Mouse (Mus musculus): ENCODE measurements around the gene Lig1. TPM values are rescaled to one million over a fixed set of nuclear protein-coding genes. Genes with fewer than 3 reads are reported as not detected.
"Not testable (repeated sequence)": the region's sequence is repeated elsewhere in the genome, so short reads cannot be mapped to it uniquely, and the experiment has no call there.

The Lig1 gene
- polyA plus RNA-seq, 1 experiment from 2014 or later: 137 TPM

DNA sequence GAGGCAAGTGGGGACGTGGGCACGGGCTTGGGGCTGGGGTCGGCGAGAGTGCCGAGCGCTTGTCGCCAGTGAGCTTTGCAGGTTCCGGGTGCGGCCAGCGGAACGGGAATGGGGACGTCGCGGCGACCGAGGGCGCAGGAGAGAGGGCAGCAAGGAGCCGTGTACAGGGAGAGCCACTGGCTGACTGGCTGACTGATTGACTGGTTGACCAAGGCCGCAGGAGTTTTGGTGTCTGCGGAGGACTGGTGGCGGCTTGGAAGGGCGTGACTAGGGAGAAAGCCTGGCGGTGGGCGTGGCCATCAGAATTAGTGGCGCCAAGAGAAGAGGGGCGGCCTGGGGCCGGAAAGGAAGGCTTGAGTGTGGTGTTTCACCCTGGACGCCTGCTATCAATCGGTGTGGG lies 1.9 kb downstream of the Lig1 start:
- H3K36me3 ChIP-seq (ENCODE audit: control insufficient read depth, insufficient read depth, low read length): peaks cover 15% of the 10 kb centered on the region
- H3K4me3 ChIP-seq (ENCODE audit: low read depth, low read length): peak overlapping the region; percentile 60
- H3K9ac ChIP-seq (ENCODE audit: low read length): peak overlapping the region; percentile 82; the same call in 1 of the 2 replicates
- not testable (repeated sequence) for H3K4me1 ChIP-seq (ENCODE audit: control insufficient read depth, insufficient read depth, low read length); H3K27me3 ChIP-seq (ENCODE audit: control insufficient read depth, insufficient read depth, low read length); H3K9me3 ChIP-seq (ENCODE audit: control insufficient read depth, low read length); H3K27ac ChIP-seq (ENCODE audit: low read depth, low read length)
- peak overlapping the region; percentile 69; the same call in 1 of the 2 replicates for H3K4me2 ChIP-seq
- peak; percentile 78 for ATAC-seq (ENCODE audit: low FRiP score)
- 2% methylated on average over 10 of the region's 29 CpGs for WGBS
- peak; percentile 82 for DNase-seq (ENCODE audit: low spot score, missing footprints)

GRCm38 (mm10) chr7:13288621-13289020 lies 11.5 kb downstream of the Lig1 start:
- WGBS: 51% methylated on average over 5 of the region's 5 CpGs
- DNase-seq (ENCODE audit: low spot score, missing footprints): peak; percentile 90
- H3K4me1 ChIP-seq (ENCODE audit: control insufficient read depth, insufficient read depth, low read length): no peaks in the 10 kb centered on the region

DNA sequence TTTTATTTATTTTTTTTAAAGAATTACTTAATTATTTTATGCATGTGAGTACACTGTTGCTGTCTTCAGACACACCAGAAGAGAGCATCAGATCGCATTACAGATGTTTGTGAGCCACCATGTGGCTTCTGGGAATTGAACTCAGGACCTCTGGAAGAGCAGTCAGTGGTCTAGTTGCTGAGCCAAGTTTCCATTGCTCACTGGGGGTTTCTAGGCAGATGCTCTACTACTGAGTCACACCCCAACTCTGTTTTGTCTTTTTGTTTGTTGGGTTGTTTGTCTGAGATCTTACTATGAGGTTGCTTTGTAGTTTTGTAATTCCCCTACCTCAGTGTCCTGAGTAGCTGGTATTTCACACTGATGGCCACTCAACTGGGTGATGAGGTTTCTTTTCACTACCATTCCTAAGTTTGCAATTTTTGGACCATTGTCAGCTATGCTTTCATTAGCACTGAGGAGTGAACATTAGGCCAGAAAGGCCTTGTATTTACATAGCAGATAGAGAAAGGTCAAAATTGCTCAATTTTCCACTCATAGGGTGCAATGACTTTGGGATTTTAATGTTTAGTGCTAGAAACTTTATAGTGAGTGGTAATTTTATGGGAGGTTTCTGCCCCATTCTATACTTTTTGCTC lies 13.1 kb downstream of the Lig1 start:
- Histone ChIP-seq H3K4me1 (ENCODE audit: control insufficient read depth, insufficient read depth, low read length) (no peaks in the 10 kb centered on the region), H3K4me3 (ENCODE audit: low read depth, low read length) (no peak overlapping the region), H3K27ac (ENCODE audit: low read depth, low read length) (no peak overlapping the region), H3K9me3 (ENCODE audit: control insufficient read depth, low read length) (no peaks in the 10 kb centered on the region), H3K4me2 (no peak overlapping the region), H3K36me3 (ENCODE audit: control insufficient read depth, insufficient read depth, low read length) (peaks cover 31% of the 10 kb centered on the region; the same call in 1 of the 2 replicates), H3K27me3 (ENCODE audit: control insufficient read depth, insufficient read depth, low read length) (no peaks in the 10 kb centered on the region), H3K9ac (ENCODE audit: low read length) (no peak overlapping the region)
- DNase-seq (ENCODE audit: low spot score, missing footprints) (no peak), ATAC-seq (ENCODE audit: low FRiP score) (no peak)
- 91% methylated on average over 1 of the region's 1 CpGs for WGBS

More at GRCm38 (mm10) chr7:13288621-13289020, 11.5 kb downstream of the Lig1 start:
- peak; percentile 82 for ATAC-seq (ENCODE audit: low FRiP score)
- no peak overlapping the region for H3K4me2 ChIP-seq
- no peak overlapping the region for H3K9ac ChIP-seq (ENCODE audit: low read length)
- peaks cover 29% of the 10 kb centered on the region for H3K36me3 ChIP-seq (ENCODE audit: control insufficient read depth, insufficient read depth, low read length)
- H3K27me3 ChIP-seq (ENCODE audit: control insufficient read depth, insufficient read depth, low read length): no peaks in the 10 kb centered on the region
- no peak overlapping the region for H3K4me3 ChIP-seq (ENCODE audit: low read depth, low read length)
- no peak overlapping the region for H3K27ac ChIP-seq (ENCODE audit: low read depth, low read length)
- H3K9me3 ChIP-seq (ENCODE audit: control insufficient read depth, low read length): no peaks in the 10 kb centered on the region

GRCm38 (mm10) chr7:13291370-13291769 lies 14.3 kb downstream of the Lig1 start:
- Histone ChIP-seq H3K36me3 (ENCODE audit: control insufficient read depth, insufficient read depth, low read length) (peaks cover 36% of the 10 kb centered on the region; the same call in 1 of the 2 replicates), H3K9ac (ENCODE audit: low read length) (no peak overlapping the region), H3K9me3 (ENCODE audit: control insufficient read depth, low read length) (no peaks in the 10 kb centered on the region), H3K4me3 (ENCODE audit: low read depth, low read length) (no peak overlapping the region), H3K4me2 (no peak overlapping the region), H3K4me1 (ENCODE audit: control insufficient read depth, insufficient read depth, low read length) (no peaks in the 10 kb centered on the region), H3K27ac (ENCODE audit: low read depth, low read length) (no peak overlapping the region), H3K27me3 (ENCODE audit: control insufficient read depth, insufficient read depth, low read length) (no peaks in the 10 kb centered on the region)
- DNase-seq (ENCODE audit: low spot score, missing footprints): no peak
- no peak for ATAC-seq (ENCODE audit: low FRiP score)
- 94% methylated on average over 2 of the region's 2 CpGs for WGBS

- no peaks in the 10 kb centered on the region for H3K27me3 ChIP-seq (ENCODE audit: control insufficient read depth, insufficient read depth, low read length)
- H3K9me3 ChIP-seq (ENCODE audit: control insufficient read depth, low read length): no peaks in the 10 kb centered on the region
- H3K27ac ChIP-seq (ENCODE audit: low read depth, low read length): no peak overlapping the region
- H3K9ac ChIP-seq (ENCODE audit: low read length): no peak overlapping the region
- peaks cover 40% of the 10 kb centered on the region for H3K36me3 ChIP-seq (ENCODE audit: control insufficient read depth, insufficient read depth, low read length)
- H3K4me2 ChIP-seq: no peak overlapping the region
- WGBS: 89% methylated on average over 11 of the region's 11 CpGs
- no peaks in the 10 kb centered on the region for H3K4me1 ChIP-seq (ENCODE audit: control insufficient read depth, insufficient read depth, low read length)
- H3K4me3 ChIP-seq (ENCODE audit: low read depth, low read length): no peak overlapping the region
- DNase-seq (ENCODE audit: low spot score, missing footprints) (no peak), ATAC-seq (ENCODE audit: low FRiP score) (no peak)
These were observed 17.1 kb downstream of the Lig1 start for GRCm38 (mm10) chr7:13293878-13294855.

GRCm38 (mm10) chr7:13295256-13295655 lies 18.2 kb downstream of the Lig1 start:
- Histone ChIP-seq H3K9me3 (ENCODE audit: control insufficient read depth, low read length) (no peaks in the 10 kb centered on the region), H3K4me1 (ENCODE audit: control insufficient read depth, insufficient read depth, low read length) (no peaks in the 10 kb centered on the region), H3K9ac (ENCODE audit: low read length) (no peak overlapping the region), H3K4me2 (no peak overlapping the region), H3K36me3 (ENCODE audit: control insufficient read depth, insufficient read depth, low read length) (peaks cover 41% of the 10 kb centered on the region), H3K27me3 (ENCODE audit: control insufficient read depth, insufficient read depth, low read length) (no peaks in the 10 kb centered on the region), H3K4me3 (ENCODE audit: low read depth, low read length) (no peak overlapping the region), H3K27ac (ENCODE audit: low read depth, low read length) (no peak overlapping the region)
- no peak for ATAC-seq (ENCODE audit: low FRiP score)
- no peak for DNase-seq (ENCODE audit: low spot score, missing footprints)
- WGBS: 93% methylated on average over 7 of the region's 7 CpGs

GRCm38 (mm10) chr7:13297636-13298035 lies 20.6 kb downstream of the Lig1 start:
- Histone ChIP-seq H3K27me3 (ENCODE audit: control insufficient read depth, insufficient read depth, low read length) (no peaks in the 10 kb centered on the region), H3K36me3 (ENCODE audit: control insufficient read depth, insufficient read depth, low read length) (peaks cover 37% of the 10 kb centered on the region), H3K4me2 (no peak overlapping the region), H3K4me1 (ENCODE audit: control insufficient read depth, insufficient read depth, low read length) (no peaks in the 10 kb centered on the region), H3K4me3 (ENCODE audit: low read depth, low read length) (no peak overlapping the region), H3K27ac (ENCODE audit: low read depth, low read length) (no peak overlapping the region), H3K9ac (ENCODE audit: low read length) (no peak overlapping the region), H3K9me3 (ENCODE audit: control insufficient read depth, low read length) (no peaks in the 10 kb centered on the region)
- ATAC-seq (ENCODE audit: low FRiP score): no peak
- no peak for DNase-seq (ENCODE audit: low spot score, missing footprints)
- 85% methylated on average over 1 of the region's 1 CpGs for WGBS

- peaks cover 40% of the 10 kb centered on the region for H3K36me3 ChIP-seq (ENCODE audit: control insufficient read depth, insufficient read depth, low read length)
- DNase-seq (ENCODE audit: low spot score, missing footprints): no peak
- no peaks in the 10 kb centered on the region for H3K4me1 ChIP-seq (ENCODE audit: control insufficient read depth, insufficient read depth, low read length)
- no peak overlapping the region for H3K4me2 ChIP-seq
- no peaks in the 10 kb centered on the region for H3K9me3 ChIP-seq (ENCODE audit: control insufficient read depth, low read length)
- 91% methylated on average over 5 of the region's 5 CpGs for WGBS
- H3K27me3 ChIP-seq (ENCODE audit: control insufficient read depth, insufficient read depth, low read length): no peaks in the 10 kb centered on the region
- H3K4me3 ChIP-seq (ENCODE audit: low read depth, low read length): no peak overlapping the region
- H3K9ac ChIP-seq (ENCODE audit: low read length): no peak overlapping the region
- no peak overlapping the region for H3K27ac ChIP-seq (ENCODE audit: low read depth, low read length)
- no peak for ATAC-seq (ENCODE audit: low FRiP score)
These were observed 21.7 kb downstream of the Lig1 start for GRCm38 (mm10) chr7:13298821-13299220.

GRCm38 (mm10) chr7:13301643-13302042 lies 24.6 kb downstream of the Lig1 start:
- no peak overlapping the region for H3K27ac ChIP-seq (ENCODE audit: low read depth, low read length)
- 88% methylated on average over 1 of the region's 1 CpGs for WGBS
- peaks cover 35% of the 10 kb centered on the region for H3K36me3 ChIP-seq (ENCODE audit: control insufficient read depth, insufficient read depth, low read length)

More at GRCm38 (mm10) chr7:13301643-13302042, 24.6 kb downstream of the Lig1 start:
- ATAC-seq (ENCODE audit: low FRiP score) (no peak), DNase-seq (ENCODE audit: low spot score, missing footprints) (no peak)
- Histone ChIP-seq H3K4me1 (ENCODE audit: control insufficient read depth, insufficient read depth, low read length) (no peaks in the 10 kb centered on the region), H3K27me3 (ENCODE audit: control insufficient read depth, insufficient read depth, low read length) (no peaks in the 10 kb centered on the region), H3K9ac (ENCODE audit: low read length) (no peak overlapping the region), H3K4me2 (no peak overlapping the region), H3K4me3 (ENCODE audit: low read depth, low read length) (no peak overlapping the region), H3K9me3 (ENCODE audit: control insufficient read depth, low read length) (no peaks in the 10 kb centered on the region)

Data from midbrain, embryonic 11.5 days (tissue).